Comparison of ENCODE assay signal across 8 mouse cellular contexts in the genomic region with DNA sequence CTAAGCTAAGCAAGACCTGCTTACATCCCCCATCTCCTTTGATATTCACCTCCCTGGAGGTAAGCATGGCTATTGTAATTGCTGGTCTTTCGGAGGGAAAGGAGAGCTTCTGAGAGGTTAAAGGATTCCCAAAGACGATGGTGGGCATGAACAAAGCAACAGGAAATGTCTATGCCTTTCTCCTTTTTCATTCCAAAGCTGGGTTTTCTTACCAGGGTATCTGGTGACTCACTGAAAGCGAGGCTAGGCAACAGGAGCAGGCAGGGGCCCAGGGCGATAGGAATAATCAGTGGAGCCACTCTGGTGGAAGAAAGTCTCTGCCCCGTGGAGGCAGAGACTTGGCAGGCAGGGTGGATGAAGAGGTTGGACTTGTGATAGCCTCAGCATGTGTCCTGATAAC. TPM values are rescaled to one million over a fixed set of nuclear protein-coding genes. Genes with fewer than 3 reads are reported as not detected.
A peak's percentile ranks its signal among the peaks of the same experiment; 100 is the strongest.
DNase-seq lines count a peak whose midpoint lies in the region; ATAC-seq lines count a peak whose summit lies in the region.

A gene (minus strand): TSS at position 272 of the 400 bp plus-strand sequence.

- 35% methylated on average over 5 of the region's 5 CpGs for WGBS in stomach, embryonic 15.5 days

- H3K4me1 ChIP-seq in megakaryocyte, embryonic 14.5 days = peaks cover 8% of the 10 kb centered on the region
- H3K4me1 ChIP-seq in stomach, embryonic 15.5 days = no peaks in the 10 kb centered on the region

- H3K27ac ChIP-seq in stomach, embryonic 15.5 days = peak within 1 kb of the TSS; percentile 28; the same call in 1 of the 2 replicates

- peak within 1 kb of the TSS; percentile 37 for H3K9ac ChIP-seq in stomach, embryonic 15.5 days

- no peak for DNase-seq in adrenal gland, adult 18-20 months (ENCODE audit: low spot score in 2 of 2)
- DNase-seq in adrenal gland, adult (ENCODE audit: inconsistent age in 2 of 2, low spot score in 1 of 2) = no peak
- DNase-seq in layer of hippocampus, postnatal 36 days = no peak
- DNase-seq in gastrocnemius, postnatal 4 days (ENCODE audit: low spot score in 2 of 2) = no peak
- no peak for DNase-seq in lung, adult 18-20 months

- no peaks in the 10 kb centered on the region for H3K9me3 ChIP-seq in megakaryocyte, embryonic 14.5 days
- H3K9me3 ChIP-seq in stomach, embryonic 15.5 days = no peaks in the 10 kb centered on the region

- H3K36me3 ChIP-seq in megakaryocyte, embryonic 14.5 days (replicated peaks; ENCODE audit: low read length) = no peaks in the 10 kb centered on the region
- no peaks in the 10 kb centered on the region for H3K36me3 ChIP-seq in stomach, embryonic 15.5 days

- peaks cover 27% of the 10 kb centered on the region for H3K27me3 ChIP-seq in megakaryocyte, embryonic 14.5 days (replicated peaks)
- H3K27me3 ChIP-seq in stomach, embryonic 15.5 days (replicated peaks) = no peaks in the 10 kb centered on the region

- H3K4me2 ChIP-seq in stomach, embryonic 15.5 days = peak within 1 kb of the TSS; percentile 77

- peak within 1 kb of the TSS; percentile 80 for H3K4me3 ChIP-seq in megakaryocyte, embryonic 14.5 days (replicated peaks)
- H3K4me3 ChIP-seq in stomach, embryonic 15.5 days (replicated peaks) = peak within 1 kb of the TSS; percentile 49

- ATAC-seq in megakaryocyte, adult 5-6 weeks (ENCODE audit: poor library complexity, severe bottlenecking) = no peak
- no peak for ATAC-seq in stomach, embryonic 15.5 days (ENCODE audit: insufficient read depth, low FRiP score, low read depth)

RNA-seq across cellular contexts. Expression of the gene that starts here (rescaled TPM):
- 100 to 1,000 TPM in 1 of 2 experiments, 10 to 100 TPM in 1; 96.0 to 106 TPM for total RNA-seq in adrenal gland, adult 18-20 months (2021)
- not detected in 2 replicates for polyA plus RNA-seq in megakaryocyte, embryonic 14.5 days (2012; ENCODE audit: insufficient read depth, low replicate concordance)
- total RNA-seq in megakaryocyte, adult 5-6 weeks (2015) = not detected in 2 replicates
- total RNA-seq in megakaryocyte, adult 5-6 weeks (2017) = not detected in 2 replicates
- 10 to 100 TPM; 37.5 to 41.0 TPM for total RNA-seq in layer of hippocampus, postnatal 36 days (2021)
- polyA plus RNA-seq in stomach, embryonic 15.5 days (2015; fragmentation: Nextera tagmentation; extraction: Ambion mirVana) = 25.3 and 26.3 TPM in 2 replicates
- total RNA-seq in gastrocnemius, postnatal 4 days (2021) = 1 to 10 TPM; 6.4 to 7.4 TPM

Comparison
In these comparisons a context has a peak if more than half of its experiments do, and no peak if none do; other contexts are left out.
1. RNA of the gene that starts here (total RNA-seq): 96.0 to 106 TPM in adrenal gland, adult 18-20 months, 37.5 to 41.0 TPM in layer of hippocampus, postnatal 36 days and 6.4 to 7.4 TPM in gastrocnemius, postnatal 4 days; not detected in megakaryocyte, adult 5-6 weeks; every median in the first group is over 4 times any median in the second.
2. RNA of the gene that starts here (total RNA-seq): 96.0 to 106 TPM in adrenal gland, adult 18-20 months and 37.5 to 41.0 TPM in layer of hippocampus, postnatal 36 days; 6.4 to 7.4 TPM in gastrocnemius, postnatal 4 days; every median in the first group is over 4 times any median in the second.
3. RNA of the gene that starts here (polyA plus RNA-seq): 25.3 to 26.3 TPM in stomach, embryonic 15.5 days; not detected in megakaryocyte, embryonic 14.5 days; every median in the first group is over 10 times any median in the second.